8 mouse cellular contexts compared by ENCODE assay signal in the genomic region with DNA sequence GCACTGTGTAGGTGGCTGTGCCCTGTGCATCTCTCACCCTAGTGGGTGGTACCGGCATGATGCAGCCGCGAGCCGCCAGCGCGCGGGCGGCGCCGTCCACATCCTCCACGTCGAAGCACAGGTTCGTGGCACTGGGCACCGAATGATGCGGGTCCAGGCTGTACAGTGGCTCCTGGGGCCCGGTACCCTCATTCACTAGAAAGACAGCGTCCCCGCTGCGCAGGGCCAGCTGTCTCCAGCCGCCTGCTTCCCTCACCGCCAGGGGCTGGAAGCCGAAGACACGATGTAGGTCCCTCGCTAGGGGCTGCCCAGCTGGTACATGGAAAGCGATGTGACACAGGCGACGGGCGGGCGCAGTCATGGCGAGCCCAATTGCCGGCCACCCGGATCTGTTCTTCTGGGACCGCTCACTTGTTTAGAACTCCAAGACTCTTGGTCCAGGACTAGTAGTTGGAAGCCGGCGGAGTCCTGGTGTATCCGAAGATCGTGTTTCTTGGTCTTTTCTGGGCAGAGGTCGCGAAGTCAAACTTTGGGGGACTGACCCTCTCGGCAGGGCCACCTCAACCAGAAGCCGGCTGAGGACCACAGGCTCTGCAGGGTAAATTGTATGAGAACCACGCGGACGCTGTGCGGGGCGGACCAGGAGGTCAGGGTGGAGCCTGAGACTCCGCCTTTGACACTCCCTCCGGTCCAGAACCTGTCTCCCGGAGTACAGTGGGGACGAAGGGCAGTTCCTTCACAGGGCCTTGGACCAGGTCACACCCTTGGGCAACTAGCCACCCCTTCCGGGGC. TPM values are rescaled to one million over a fixed set of nuclear protein-coding genes. Genes with fewer than 3 reads are reported as not detected.
DNase-seq lines count a peak whose midpoint lies in the region; ATAC-seq and TF ChIP-seq lines count a peak whose summit lies in the region.

No protein-coding gene starts in this region.

- intact Hi-C loops in left cerebral cortex, adult 2 months (cut with DNase I): loop anchor here (5.0 kb wide), 1 partner anchor 311 kb away; the partner anchor contains the start of gene Plk3

- peak; percentile 86 for ATAC-seq in intestine, postnatal 0 days
- ATAC-seq in liver, embryonic 12.5 days: peak; percentile 74

- no peaks in the 10 kb centered on the region for H3K9me3 ChIP-seq in intestine, postnatal 0 days (ENCODE audit: control insufficient read depth)
- no peaks in the 10 kb centered on the region for H3K9me3 ChIP-seq in liver, embryonic 12.5 days (replicated peaks)

- peak; percentile 34 for TF ChIP-seq CTCF in left cerebral cortex, adult 2 months (IDR thresholded peaks at IDR 0.05)
- TF ChIP-seq CTCF in intestine, postnatal 0 days (IDR thresholded peaks at IDR 0.05; ENCODE audit: low read depth): peak; percentile 62

- H3K27me3 ChIP-seq in intestine, postnatal 0 days (replicated peaks; ENCODE audit: control insufficient read depth, insufficient read depth, low read length): 0 out of 2 replicates have a peak, but pooled peaks cover 6% of the 10 kb centered on the region
- peaks cover 32% of the 10 kb centered on the region for H3K27me3 ChIP-seq in liver, embryonic 12.5 days (replicated peaks)

- H3K9ac ChIP-seq in intestine, postnatal 0 days (ENCODE audit: low read depth, low read length): peak overlapping the region; percentile 35; the same call in 1 of the 2 replicates
- H3K9ac ChIP-seq in liver, embryonic 12.5 days: peak overlapping the region; percentile 65

- H3K36me3 ChIP-seq in intestine, postnatal 0 days (ENCODE audit: control insufficient read depth, insufficient read depth): no peaks in the 10 kb centered on the region; the same call in 1 of the 2 replicates
- H3K36me3 ChIP-seq in liver, embryonic 12.5 days: peaks cover 10% of the 10 kb centered on the region

- peak overlapping the region; percentile 93 for H3K4me2 ChIP-seq in intestine, postnatal 0 days (replicated peaks; ENCODE audit: low read depth)
- peak overlapping the region; percentile 92 for H3K4me2 ChIP-seq in liver, embryonic 12.5 days

- no peaks in the 10 kb centered on the region; the same call in 1 of the 2 replicates for H3K4me1 ChIP-seq in intestine, postnatal 0 days (replicated peaks; ENCODE audit: control insufficient read depth, insufficient read depth, low read length)
- H3K4me1 ChIP-seq in liver, embryonic 12.5 days: peaks cover 50% of the 10 kb centered on the region

- under 1% methylated on average over 51 of the region's 51 CpGs for WGBS in intestine, postnatal 0 days
- WGBS in liver, embryonic 12.5 days (ENCODE audit: insufficient replicate concordance): 1% methylated on average over 51 of the region's 51 CpGs

- no peak overlapping the region for H3K27ac ChIP-seq in left cerebral cortex, adult 2 months
- no peak overlapping the region for H3K27ac ChIP-seq in intestine, postnatal 0 days (ENCODE audit: low read depth, low read length)
- H3K27ac ChIP-seq in liver, embryonic 12.5 days: no peak overlapping the region

- DNase-seq in left cerebral cortex, adult 2 months (ENCODE audit: extremely low spot score in 1 of 2, low spot score in 2 of 2): peak; percentile 35 to 40
- DNase-seq in left cerebral cortex, adult 11 months (ENCODE audit: low spot score): no peak
- DNase-seq in embryo, embryonic 11 days: peak; percentile 79
- peak; percentile 84 to 88 for DNase-seq in heart, adult 18-20 months
- peak; percentile 29 to 31 for DNase-seq in monocyte, adult 2 months (ENCODE audit: low read depth in 1 of 2, low spot score in 2 of 2)
- DNase-seq in spleen, postnatal 36 days (ENCODE audit: low spot score in 2 of 2): peak; percentile 48 to 53

- H3K4me3 ChIP-seq in left cerebral cortex, adult 2 months: peak overlapping the region; percentile 52
- H3K4me3 ChIP-seq in intestine, postnatal 0 days (ENCODE audit: low read depth, low read length): peak overlapping the region; percentile 49
- H3K4me3 ChIP-seq in liver, embryonic 12.5 days: peak overlapping the region; percentile 62

RNA-seq across cellular contexts. Expression of gene Hpdl, which starts 0.4 kb away (rescaled TPM):
- 1 to 10 TPM; 1.4 to 1.6 TPM for total RNA-seq in left cerebral cortex, adult 2 months (2021)
- 1 to 10 TPM; 3.5 to 3.7 TPM for total RNA-seq in heart, adult 18-20 months (2021)
- polyA plus RNA-seq in intestine, postnatal 0 days (2015; fragmentation: Nextera tagmentation; extraction: Ambion mirVana): 0.51 and 0.99 TPM in 2 replicates
- polyA plus RNA-seq in liver, embryonic 12.5 days (2016; fragmentation: Nextera tagmentation; extraction: Ambion mirVana): 0.49 and 0.75 TPM in 2 replicates

RNA-seq across cellular contexts. Expression of gene Mutyh, which starts 13.6 kb away (rescaled TPM):
- total RNA-seq in left cerebral cortex, adult 2 months (2021): 1 to 10 TPM; 2.5 to 3.8 TPM
- 1 to 10 TPM; 1.3 TPM for total RNA-seq in heart, adult 18-20 months (2021)
- 2.6 and 2.9 TPM in 2 replicates for polyA plus RNA-seq in intestine, postnatal 0 days (2015; fragmentation: Nextera tagmentation; extraction: Ambion mirVana)
- 4.8 and 6.2 TPM in 2 replicates for polyA plus RNA-seq in liver, embryonic 12.5 days (2016; fragmentation: Nextera tagmentation; extraction: Ambion mirVana)

RNA-seq across cellular contexts. Expression of gene Toe1, which starts 13.7 kb away (rescaled TPM):
- 10 to 100 TPM; 13.0 to 13.4 TPM for total RNA-seq in left cerebral cortex, adult 2 months (2021)
- 1 to 10 TPM; 5.5 to 7.3 TPM for total RNA-seq in heart, adult 18-20 months (2021)
- polyA plus RNA-seq in intestine, postnatal 0 days (2015; fragmentation: Nextera tagmentation; extraction: Ambion mirVana): 13.3 and 14.7 TPM in 2 replicates
- 20.8 and 22.9 TPM in 2 replicates for polyA plus RNA-seq in liver, embryonic 12.5 days (2016; fragmentation: Nextera tagmentation; extraction: Ambion mirVana)

RNA-seq across cellular contexts. Expression of gene Zswim5, which starts 56.1 kb away (rescaled TPM):
- total RNA-seq in left cerebral cortex, adult 2 months (2021): 10 to 100 TPM in 1 of 2 experiments, 1 to 10 TPM in 1; 9.3 to 11.0 TPM
- total RNA-seq in heart, adult 18-20 months (2021): 1 to 10 TPM in 1 of 2 experiments, under 1 TPM in 1; 0.98 to 1.0 TPM
- 1.9 and 2.1 TPM in 2 replicates for polyA plus RNA-seq in intestine, postnatal 0 days (2015; fragmentation: Nextera tagmentation; extraction: Ambion mirVana)
- polyA plus RNA-seq in liver, embryonic 12.5 days (2016; fragmentation: Nextera tagmentation; extraction: Ambion mirVana): 0.10 and 0.15 TPM in 2 replicates
